Mouse (Mus musculus) cerebellum, adult 2 months (tissue): ENCODE results near the gene Ppp1r8.

Experiments used
- CTCF ChIP-seq: fragments of 200-500 bp; IDR thresholded peaks from 2 replicates; pipeline ENCODE4 v1.5.1; 2011; ENCODE audit warnings: low read depth, mild to moderate bottlenecking, control low read depth, low read length, moderate library complexity, borderline replicate concordance; ENCODE audit not compliant: insufficient read depth
- POLR2A ChIP-seq: fragments of 200-500 bp; IDR thresholded peaks from 2 replicates; pipeline ENCODE4 v1.6.1; 2011; ENCODE audit warnings: low read length, control low read depth, borderline replicate concordance; ENCODE audit not compliant: insufficient read depth

DNA sequence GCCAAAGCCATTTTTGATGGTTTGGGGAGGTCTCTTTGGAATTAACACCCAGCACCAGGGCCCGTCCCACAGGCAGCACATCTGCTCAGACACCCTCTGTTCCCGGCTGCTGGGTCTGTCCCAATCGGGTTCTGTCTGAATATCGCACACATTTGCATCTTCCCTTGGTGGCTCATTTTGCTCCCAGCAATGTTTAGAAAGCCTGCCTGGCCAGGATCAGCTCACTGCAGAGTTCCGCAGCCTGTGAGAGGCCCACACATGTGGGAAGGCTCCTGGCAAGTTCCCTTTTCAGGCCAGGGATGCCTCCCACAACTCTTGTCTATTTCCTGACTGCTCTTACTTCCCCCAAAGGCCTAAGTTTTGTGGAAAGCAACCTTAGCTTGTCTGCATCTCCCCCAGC is 33.3 kb downstream of the Ppp1r8 start:
- TF ChIP-seq CTCF (no peak), POLR2A (no peak)
